Mouse (Mus musculus) NIH3T3 (cell line): Measurements from ENCODE around the gene Tnnt3.

ENCODE experiments used
- DNase-seq: peaks from one replicate; pipeline ENCODE4 v3.0.0-alpha.2; 2012; ENCODE audit warnings: low read depth

The Tnnt3 gene

GRCm38 (mm10) chr7:142509518-142509917 is 10.9 kb downstream of the Tnnt3 start:
- no peak for DNase-seq

GRCm38 (mm10) chr7:142510021-142510777 is 11.6 kb downstream of the Tnnt3 start:
- DNase-seq = peak; percentile 56

- no peak for DNase-seq
Measured at GRCm38 (mm10) chr7:142514048-142514447, 15.4 kb downstream of the Tnnt3 start.

- no peak for DNase-seq
Measured at GRCm38 (mm10) chr7:142516221-142516978, 17.8 kb downstream of the Tnnt3 start.

- no peak for DNase-seq
Measured at GRCm38 (mm10) chr7:142517531-142517930, 18.9 kb downstream of the Tnnt3 start.

GRCm38 (mm10) chr7:142520331-142520730 is 21.7 kb downstream of the Tnnt3 start:
- no peak for DNase-seq

DNA sequence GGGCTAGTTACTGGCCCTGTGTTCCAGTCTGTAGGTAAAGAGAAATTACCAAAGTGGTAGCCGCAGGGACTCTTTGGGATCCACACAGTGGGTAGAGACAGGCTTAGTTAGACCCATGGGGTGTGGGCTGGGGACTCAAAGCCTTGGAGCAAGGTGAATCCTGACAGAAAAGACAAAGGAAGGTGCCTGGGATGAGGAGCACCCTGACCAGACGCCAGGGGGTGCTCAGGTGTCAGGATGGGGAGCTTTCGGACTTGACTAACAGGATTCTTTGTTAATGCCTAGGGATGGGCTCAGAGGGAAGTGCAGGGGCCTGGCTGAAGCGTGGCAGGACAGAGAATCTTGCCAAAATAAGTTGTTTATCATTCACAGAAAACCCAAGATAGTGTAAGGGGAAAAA is 23.7 kb downstream of the Tnnt3 start:
- peak; percentile 60 for DNase-seq

DNA sequence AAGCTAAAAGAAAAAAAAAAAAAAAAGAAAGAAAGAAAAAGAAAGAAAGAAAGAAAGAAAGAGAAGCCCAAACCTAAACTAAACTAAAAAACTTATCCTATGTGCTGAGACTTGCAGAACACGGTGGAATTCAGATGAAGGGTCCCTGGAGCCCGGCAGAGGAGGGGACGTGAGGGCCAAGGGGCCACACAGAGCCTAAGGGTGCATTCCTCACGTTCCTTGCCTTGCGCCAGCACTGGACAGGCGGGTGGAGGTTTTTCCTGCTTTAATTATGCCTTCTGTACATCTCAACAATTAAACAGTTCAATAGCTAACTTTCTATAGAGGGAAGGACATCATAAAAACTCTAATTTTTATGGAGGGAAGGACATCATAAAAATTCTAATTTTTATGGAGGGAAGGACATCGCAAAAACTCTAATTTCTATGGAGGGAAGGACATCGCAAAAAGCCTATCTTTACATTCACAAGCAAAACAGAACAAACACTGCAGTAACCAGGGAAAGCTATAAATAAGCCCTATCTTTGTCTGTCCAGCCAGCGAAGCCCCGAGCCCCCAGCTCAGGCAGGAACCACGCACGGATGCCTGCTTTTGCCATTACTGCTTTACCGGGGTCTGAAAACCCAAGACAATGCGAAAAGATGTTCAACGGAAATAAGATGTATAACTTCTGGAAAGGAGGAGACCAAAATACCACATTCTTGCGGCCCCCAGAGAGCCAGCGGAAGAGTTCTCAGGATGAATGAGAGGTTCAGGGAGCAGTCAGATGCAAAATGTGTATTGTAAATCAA is 24.8 kb downstream of the Tnnt3 start:
- no peak for DNase-seq

GRCm38 (mm10) chr7:142525342-142526178 is 26.9 kb downstream of the Tnnt3 start:
- DNase-seq = no peak

GRCm38 (mm10) chr7:142529350-142529749 is 30.7 kb downstream of the Tnnt3 start:
- no peak for DNase-seq

- no peak for DNase-seq
Measured at GRCm38 (mm10) chr7:142531973-142532521, 33.4 kb downstream of the Tnnt3 start.

GRCm38 (mm10) chr7:142532671-142533058 is 34.0 kb downstream of the Tnnt3 start, which contains the start of gene Mrpl23:
Gene Mrpl23 (plus strand): TSS chr7:142532686.
- DNase-seq = no peak

DNA sequence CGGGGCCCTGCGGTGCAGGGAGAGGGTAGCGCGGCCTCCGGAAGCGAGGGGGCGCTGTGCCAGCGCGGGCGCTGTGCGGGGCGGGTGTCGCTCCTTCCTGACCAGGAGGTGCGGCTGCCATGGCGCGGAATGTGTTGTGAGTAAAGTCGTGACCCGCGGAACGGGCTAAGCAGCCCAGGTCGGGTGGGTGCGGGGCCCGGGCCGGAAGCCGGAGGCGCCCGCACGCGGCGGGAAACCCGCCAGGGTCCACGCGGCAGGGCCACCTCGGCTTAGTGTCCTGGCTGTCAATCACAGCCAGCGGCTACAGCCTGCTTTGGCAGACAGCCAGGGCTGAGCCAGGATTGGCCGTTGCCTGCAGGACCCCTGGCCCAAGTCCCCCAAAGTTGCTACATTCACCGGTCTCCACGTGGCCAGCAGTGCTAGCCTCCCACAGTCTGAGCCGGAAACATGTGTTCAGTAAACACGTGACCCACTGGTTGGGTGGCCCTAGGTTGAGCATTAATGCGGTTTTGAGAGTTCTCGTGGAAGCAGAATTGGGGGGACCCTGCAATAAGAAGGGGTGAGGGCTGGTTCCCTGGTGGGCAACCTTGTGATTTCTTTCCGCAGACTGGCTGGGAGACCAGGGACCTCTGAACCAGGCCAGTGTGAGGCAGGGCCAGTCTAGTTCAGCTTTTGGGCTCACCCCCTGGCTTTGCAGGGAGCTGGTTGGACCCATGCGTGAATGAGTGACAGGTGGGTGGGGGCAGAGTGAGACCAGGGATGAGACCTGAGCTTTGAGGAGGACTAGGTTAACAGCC is 34.6 kb downstream of the Tnnt3 start:
- peak; percentile 82 for DNase-seq

DNA sequence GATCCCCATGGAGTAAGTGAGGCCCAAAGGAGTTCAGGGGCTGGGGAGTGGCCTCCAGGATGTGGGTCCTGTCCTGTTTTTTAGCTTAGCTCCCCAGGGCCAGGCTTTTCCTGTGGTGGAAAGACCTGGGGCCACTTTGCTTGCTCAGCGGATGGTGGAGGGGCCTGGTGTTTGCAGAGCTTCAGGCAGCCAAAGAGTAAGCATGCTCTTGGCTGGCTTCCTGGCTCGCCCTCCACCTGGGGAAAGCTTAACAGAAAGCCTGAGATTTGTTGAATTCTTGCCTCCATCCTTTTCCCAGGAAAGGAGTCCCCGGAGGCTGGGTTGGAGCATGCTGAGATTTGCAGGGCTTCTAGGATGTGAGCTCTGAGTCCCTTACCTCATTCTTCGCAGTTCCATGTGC is 36.5 kb downstream of the Tnnt3 start:
- no peak for DNase-seq

- no peak for DNase-seq
Measured at GRCm38 (mm10) chr7:142535832-142536231, 37.2 kb downstream of the Tnnt3 start.

- no peak for DNase-seq
Measured at GRCm38 (mm10) chr7:142537181-142537580, 38.5 kb downstream of the Tnnt3 start.

GRCm38 (mm10) chr7:142537879-142538278 is 39.2 kb downstream of the Tnnt3 start:
- peak; percentile 79 for DNase-seq

GRCm38 (mm10) chr7:142538291-142538690 is 39.7 kb downstream of the Tnnt3 start:
- DNase-seq = no peak

DNA sequence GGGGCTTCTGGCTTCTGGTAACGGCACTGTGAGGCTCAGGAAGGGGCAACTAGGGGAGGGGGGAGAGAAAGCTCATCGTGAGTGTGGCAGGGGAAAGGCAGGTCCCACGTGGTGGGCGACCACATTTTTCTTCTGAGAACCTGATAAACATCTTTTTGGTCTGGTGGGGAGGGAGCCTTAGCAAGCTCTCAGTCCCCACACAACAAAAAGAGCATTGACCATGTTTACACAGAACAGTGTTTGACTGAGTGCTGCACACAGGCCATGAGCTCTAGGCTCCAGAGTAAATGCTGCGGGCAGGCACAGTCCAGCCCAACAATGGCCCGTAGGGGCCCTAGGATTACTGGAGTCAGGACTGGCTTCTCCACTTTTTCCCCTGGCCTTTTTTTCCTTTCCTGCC is 40.1 kb downstream of the Tnnt3 start:
- DNase-seq = no peak

GRCm38 (mm10) chr7:142539828-142540227 is 41.2 kb downstream of the Tnnt3 start:
- DNase-seq = no peak
